Mouse (Mus musculus) cortical plate, adult 2 months (tissue): Measurements from ENCODE around the gene Fam3c.

ENCODE experiments used
- CTCF ChIP-seq: fragments of 200-500 bp; IDR thresholded peaks from 2 replicates; pipeline ENCODE4 v1.5.1; 2011; ENCODE audit warnings: mild to moderate bottlenecking, control low read depth, low read length; ENCODE audit not compliant: insufficient read depth; ENCODE audit errors: extremely low read depth
- POLR2A ChIP-seq: fragments of 200-500 bp; IDR thresholded peaks from 2 replicates; pipeline ENCODE4 v1.6.1; 2011; ENCODE audit warnings: mild to moderate bottlenecking, low read length, control low read depth; ENCODE audit not compliant: insufficient read depth; ENCODE audit errors: extremely low read depth

GRCm38 (mm10) chr6:22340779-22341178, 15.3 kb downstream of the Fam3c start:
- no peak for TF ChIP-seq CTCF
- TF ChIP-seq POLR2A, result no peak
